In genomic region chr4:87642002-87642401, GRCm38 (mm10) we compare ENCODE assay signal across 28 mouse cellular contexts.
DNase-seq lines count a peak whose midpoint lies in the region; ATAC-seq and TF ChIP-seq lines count a peak whose summit lies in the region.
"Had no signal": no experiment of that assay in that cellular context is flagged by ENCODE, and none has a peak within 500 bp of the region (broad histone marks: within the 10 kb centered on the region; RNA-seq: fewer than 3 reads in every experiment).

No protein-coding gene starts in this region.

- no peak for ATAC-seq in kidney, embryonic 14.5 days (ENCODE audit: low FRiP score, low TSS enrichment)
- peak; percentile 87 for ATAC-seq in lung, postnatal 0 days
- ATAC-seq in midbrain, embryonic 15.5 days (replicated peaks) = no peak
- ATAC-seq in megakaryocyte-erythroid progenitor cell, adult 5-6 weeks (replicated peaks; ENCODE audit: low FRiP score, low TSS enrichment, poor library complexity, severe bottlenecking) = no peak
- ATAC-seq: forebrain, embryonic 14.5 days; hindbrain, postnatal 0 days; intestine, embryonic 15.5 days had no signal

- no peak overlapping the region for H3K4me2 ChIP-seq in kidney, embryonic 14.5 days (replicated peaks; ENCODE audit: low read depth, low read length)
- H3K4me2 ChIP-seq in lung, postnatal 0 days (replicated peaks; ENCODE audit: low read depth, low read length) = no peak overlapping the region
- H3K4me2 ChIP-seq in midbrain, embryonic 15.5 days = no peak overlapping the region
- H3K4me2 ChIP-seq: embryonic facial prominence, embryonic 15.5 days; hindbrain, embryonic 12.5 days; intestine, embryonic 15.5 days; neural tube, embryonic 15.5 days; stomach, embryonic 15.5 days had no signal

- no peaks in the 10 kb centered on the region for H3K9me3 ChIP-seq in kidney, embryonic 14.5 days (ENCODE audit: control insufficient read depth, low read length)
- H3K9me3 ChIP-seq in lung, postnatal 0 days (ENCODE audit: low read length) = no peaks in the 10 kb centered on the region
- H3K9me3 ChIP-seq in midbrain, embryonic 15.5 days = no peaks in the 10 kb centered on the region
- H3K9me3 ChIP-seq: embryonic facial prominence, embryonic 10.5 days; embryonic facial prominence, embryonic 15.5 days; hindbrain, embryonic 12.5 days; intestine, embryonic 15.5 days; neural tube, embryonic 15.5 days; stomach, embryonic 15.5 days had no signal

- no peaks in the 10 kb centered on the region for H3K36me3 ChIP-seq in kidney, embryonic 14.5 days (ENCODE audit: control insufficient read depth, insufficient read depth, low read length)
- no peaks in the 10 kb centered on the region for H3K36me3 ChIP-seq in lung, postnatal 0 days (ENCODE audit: insufficient read depth, low read length)
- no peaks in the 10 kb centered on the region for H3K36me3 ChIP-seq in midbrain, embryonic 15.5 days (replicated peaks)
- H3K36me3 ChIP-seq: embryonic facial prominence, embryonic 10.5 days; embryonic facial prominence, embryonic 15.5 days; hindbrain, embryonic 12.5 days; intestine, embryonic 15.5 days; neural tube, embryonic 15.5 days; stomach, embryonic 15.5 days had no signal

- H3K4me1 ChIP-seq in kidney, embryonic 14.5 days (ENCODE audit: control insufficient read depth, insufficient read depth, low read length) = peaks cover 6% of the 10 kb centered on the region; the same call in 1 of the 2 replicates
- H3K4me1 ChIP-seq in lung, postnatal 0 days (ENCODE audit: insufficient read depth, low read depth, low read length) = no peaks in the 10 kb centered on the region
- peaks cover 11% of the 10 kb centered on the region for H3K4me1 ChIP-seq in midbrain, embryonic 15.5 days
- H3K4me1 ChIP-seq: embryonic facial prominence, embryonic 15.5 days; intestine, embryonic 15.5 days; stomach, embryonic 15.5 days had no signal

- TF ChIP-seq CTCF in lung, postnatal 0 days (IDR thresholded peaks at IDR 0.05) = no peak

- 77% methylated on average over 5 of the region's 5 CpGs for WGBS in kidney, embryonic 14.5 days
- WGBS in lung, postnatal 0 days = 55% methylated on average over 5 of the region's 5 CpGs
- 83% methylated on average over 5 of the region's 5 CpGs for WGBS in midbrain, embryonic 15.5 days

- DNase-seq in kidney, adult 11 months = peak; percentile 48
- DNase-seq in lung, postnatal 0 days (ENCODE audit: low spot score) = peak; percentile 57
- no peak for DNase-seq in lung, postnatal 25 days (ENCODE audit: low spot score)
- peak; percentile 16 for DNase-seq in kidney, postnatal 10 days
- DNase-seq: adrenal gland, adult 8-10 months; cerebellum, adult 2 months; cerebellum, postnatal 14 days; gastrocnemius, postnatal 14 days; heart, postnatal 14 days; layer of hippocampus, adult 9-11 months; liver; midbrain, embryonic 14.5 days; retina, postnatal 1 day; right cerebral cortex, postnatal 14 days had no signal

- H3K27me3 ChIP-seq in kidney, embryonic 14.5 days (ENCODE audit: control insufficient read depth, insufficient read depth, low read length) = no peaks in the 10 kb centered on the region
- no peaks in the 10 kb centered on the region for H3K27me3 ChIP-seq in lung, postnatal 0 days (replicated peaks; ENCODE audit: insufficient read depth, low read length)
- no peaks in the 10 kb centered on the region for H3K27me3 ChIP-seq in midbrain, embryonic 15.5 days (replicated peaks)
- H3K27me3 ChIP-seq: CH12.LX; embryonic facial prominence, embryonic 15.5 days; hindbrain, embryonic 12.5 days; intestine, embryonic 15.5 days; neural tube, embryonic 15.5 days; stomach, embryonic 15.5 days had no signal

- no peak overlapping the region for H3K9ac ChIP-seq in kidney, embryonic 14.5 days (ENCODE audit: low read depth, low read length)
- no peak overlapping the region for H3K9ac ChIP-seq in lung, postnatal 0 days (replicated peaks; ENCODE audit: low read depth)
- H3K9ac ChIP-seq in midbrain, embryonic 15.5 days = no peak overlapping the region
- H3K9ac ChIP-seq: embryonic facial prominence, embryonic 15.5 days; hindbrain, embryonic 12.5 days; intestine, embryonic 15.5 days; liver, embryonic 14.5 days; neural tube, embryonic 15.5 days; stomach, embryonic 15.5 days had no signal

- TF ChIP-seq EP300 in lung, postnatal 0 days (IDR thresholded peaks at IDR 0.05) = no peak

- H3K4me3 ChIP-seq in kidney, embryonic 14.5 days (ENCODE audit: low read length) = no peak overlapping the region
- H3K4me3 ChIP-seq in lung, postnatal 0 days (ENCODE audit: low read depth, low read length) = no peak overlapping the region
- no peak overlapping the region for H3K4me3 ChIP-seq in midbrain, embryonic 15.5 days
- H3K4me3 ChIP-seq: embryonic facial prominence, embryonic 10.5 days; embryonic facial prominence, embryonic 15.5 days; hindbrain, embryonic 12.5 days; intestine, embryonic 15.5 days; neural tube, embryonic 15.5 days; stomach, embryonic 15.5 days had no signal

- H3K27ac ChIP-seq in kidney, embryonic 14.5 days (ENCODE audit: low read depth, low read length) = no peak overlapping the region
- H3K27ac ChIP-seq in lung, postnatal 0 days (ENCODE audit: low read length) = no peak overlapping the region
- no peak overlapping the region for H3K27ac ChIP-seq in midbrain, embryonic 15.5 days
- H3K27ac ChIP-seq: embryonic facial prominence, embryonic 10.5 days; embryonic facial prominence, embryonic 15.5 days; hindbrain, embryonic 12.5 days; hindbrain, postnatal 0 days; intestine, embryonic 15.5 days; liver, embryonic 14.5 days; macrophage; neural tube, embryonic 15.5 days; stomach, embryonic 15.5 days had no signal
